Mouse (Mus musculus): Measurements from ENCODE around the gene Washc4.

Gene Washc4

GRCm38 (mm10) chr10:83634461-83634860 is 90.9 kb downstream of the Washc4 start:
- intact Hi-C loops (cut with DNase I) = no loop called here

GRCm38 (mm10) chr10:83636191-83636590 is 92.6 kb downstream of the Washc4 start:
- intact Hi-C loops (cut with DNase I) = no loop called here

- intact Hi-C loops (cut with DNase I) = no loop called here
Measured at GRCm38 (mm10) chr10:83637295-83637694, 93.7 kb downstream of the Washc4 start.

- intact Hi-C loops (cut with DNase I) = no loop called here
Measured at GRCm38 (mm10) chr10:83639881-83640386, 96.4 kb downstream of the Washc4 start.

- intact Hi-C loops (cut with DNase I) = no loop called here
Measured at GRCm38 (mm10) chr10:83641641-83642040, 98.1 kb downstream of the Washc4 start.

GRCm38 (mm10) chr10:83644167-83644566 is 100.6 kb downstream of the Washc4 start:
- intact Hi-C loops (cut with DNase I) = no loop called here

- intact Hi-C loops (cut with DNase I) = loop anchor here (5.0 kb wide), 1 partner anchor 82 kb away; no protein-coding TSS in a partner anchor
Measured at GRCm38 (mm10) chr10:83644865-83645715, 101.5 kb downstream of the Washc4 start.

- intact Hi-C loops (cut with DNase I) = loop anchor here (5.0 kb wide), 1 partner anchor 82 kb away; no protein-coding TSS in a partner anchor
Measured at GRCm38 (mm10) chr10:83645716-83645990, 102.1 kb downstream of the Washc4 start.

Measured in adrenal gland (tissue).